Comparison of ENCODE assay signal across 8 mouse cellular contexts in genomic region chr10:26374436-26375311, GRCm38 (mm10). TPM values are rescaled to one million over a fixed set of nuclear protein-coding genes. Genes with fewer than 3 reads are reported as not detected.
DNase-seq lines count a peak whose midpoint lies in the region; ATAC-seq lines count a peak whose summit lies in the region.

No protein-coding gene starts in this region.

- no peaks in the 10 kb centered on the region for H3K9me3 ChIP-seq in forebrain, embryonic 11.5 days (ENCODE audit: control insufficient read depth, low read length)
- H3K9me3 ChIP-seq in heart, embryonic 16.5 days (replicated peaks; ENCODE audit: control insufficient read depth, low read length), result no peaks in the 10 kb centered on the region
- no peaks in the 10 kb centered on the region for H3K9me3 ChIP-seq in neural tube, embryonic 14.5 days (ENCODE audit: control insufficient read depth, low read length)

- peaks cover 1% of the 10 kb centered on the region; the same call in 1 of the 2 replicates for H3K4me1 ChIP-seq in forebrain, embryonic 11.5 days (replicated peaks; ENCODE audit: control insufficient read depth, insufficient read depth, low read length)
- peaks cover 11% of the 10 kb centered on the region for H3K4me1 ChIP-seq in heart, embryonic 16.5 days (ENCODE audit: control insufficient read depth, insufficient read depth, low read length)
- peaks cover 5% of the 10 kb centered on the region; the same call in 1 of the 2 replicates for H3K4me1 ChIP-seq in neural tube, embryonic 14.5 days (ENCODE audit: control insufficient read depth, insufficient read depth, low read length)

- DNase-seq in CD4-positive helper T cell, adult 2 months (ENCODE audit: low read depth, low spot score), result peak; percentile 78
- DNase-seq in adrenal gland, postnatal 4 days (ENCODE audit: low spot score in 2 of 2), result peak; percentile 37 to 42
- DNase-seq in forebrain, embryonic 11.5 days (ENCODE audit: low spot score), result peak; percentile 86
- DNase-seq in kidney, postnatal 25 days, result peak; percentile 64 to 77
- peak; percentile 50 to 52 for DNase-seq in lung, adult 18-20 months
- DNase-seq in testis, postnatal 14 days (ENCODE audit: low spot score), result peak; percentile 48

- no peaks in the 10 kb centered on the region for H3K36me3 ChIP-seq in forebrain, embryonic 11.5 days (ENCODE audit: control insufficient read depth, insufficient read depth, low read length)
- H3K36me3 ChIP-seq in heart, embryonic 16.5 days (ENCODE audit: control insufficient read depth, insufficient read depth), result no peaks in the 10 kb centered on the region
- H3K36me3 ChIP-seq in neural tube, embryonic 14.5 days (ENCODE audit: control insufficient read depth, insufficient read depth, low read length), result no peaks in the 10 kb centered on the region

- H3K27me3 ChIP-seq in forebrain, embryonic 11.5 days (ENCODE audit: control insufficient read depth, insufficient read depth, low read length), result no peaks in the 10 kb centered on the region
- no peaks in the 10 kb centered on the region for H3K27me3 ChIP-seq in heart, embryonic 16.5 days (ENCODE audit: control insufficient read depth, insufficient read depth, low read length)
- H3K27me3 ChIP-seq in neural tube, embryonic 14.5 days (ENCODE audit: control insufficient read depth, insufficient read depth, low read length), result no peaks in the 10 kb centered on the region; the same call in 1 of the 2 replicates

- H3K27ac ChIP-seq in forebrain, embryonic 11.5 days (ENCODE audit: low read depth, low read length), result peak overlapping the region; percentile 92
- peak overlapping the region; percentile 90 for H3K27ac ChIP-seq in heart, embryonic 16.5 days (ENCODE audit: low read length)
- H3K27ac ChIP-seq in neural tube, embryonic 14.5 days (ENCODE audit: low read depth, low read length), result peak overlapping the region; percentile 91

- ATAC-seq in forebrain, embryonic 11.5 days (replicated peaks; ENCODE audit: low FRiP score), result peak; percentile 59
- peak; percentile 37; the same call in 1 of the 2 replicates for ATAC-seq in heart, embryonic 16.5 days (replicated peaks; ENCODE audit: extremely low read depth, insufficient read depth, low FRiP score)
- peak; percentile 65 for ATAC-seq in neural tube, embryonic 14.5 days (ENCODE audit: low read depth)

- peak overlapping the region; percentile 83 for H3K4me3 ChIP-seq in forebrain, embryonic 11.5 days (ENCODE audit: low read depth, low read length)
- peak overlapping the region; percentile 92 for H3K4me3 ChIP-seq in heart, embryonic 16.5 days (ENCODE audit: low read length)
- peak overlapping the region; percentile 85 for H3K4me3 ChIP-seq in neural tube, embryonic 14.5 days (ENCODE audit: low read depth, low read length)

- H3K9ac ChIP-seq in forebrain, embryonic 11.5 days (ENCODE audit: low read length), result peak overlapping the region; percentile 93
- peak overlapping the region; percentile 88 for H3K9ac ChIP-seq in heart, embryonic 16.5 days (ENCODE audit: low read length)
- H3K9ac ChIP-seq in neural tube, embryonic 14.5 days (replicated peaks; ENCODE audit: low read depth, low read length), result peak overlapping the region; percentile 80

- WGBS in forebrain, embryonic 11.5 days, result under 1% methylated on average over 74 of the region's 101 CpGs
- WGBS in heart, embryonic 16.5 days, result under 1% methylated on average over 64 of the region's 101 CpGs
- WGBS in neural tube, embryonic 14.5 days, result 2% methylated on average over 41 of the region's 101 CpGs

- H3K4me2 ChIP-seq in forebrain, embryonic 11.5 days (ENCODE audit: low read depth, low read length, severe bottlenecking), result peak overlapping the region; percentile 76
- peak overlapping the region; percentile 86 for H3K4me2 ChIP-seq in heart, embryonic 16.5 days (ENCODE audit: low read depth, low read length)
- peak overlapping the region; percentile 98 for H3K4me2 ChIP-seq in neural tube, embryonic 14.5 days (ENCODE audit: low read depth, low read length)

RNA-seq across cellular contexts. Expression of gene L3mbtl3, which starts 1.1 kb away (rescaled TPM):
- total RNA-seq in adrenal gland, postnatal 4 days (2021), result 10 to 100 TPM; 21.8 to 22.0 TPM
- 21.5 and 23.2 TPM in 2 replicates for polyA plus RNA-seq in forebrain, embryonic 11.5 days (2014; fragmentation: Nextera tagmentation; extraction: Ambion mirVana)
- 7.5 TPM in 2 replicates for polyA plus RNA-seq in heart, embryonic 16.5 days (2015; fragmentation: Nextera tagmentation; extraction: Ambion mirVana)
- polyA plus RNA-seq in neural tube, embryonic 14.5 days (2014; fragmentation: Nextera tagmentation; extraction: Ambion mirVana), result 23.7 and 26.0 TPM in 2 replicates

Comparison
In these comparisons a context has a peak if more than half of its experiments do, and no peak if none do; other contexts are left out.
1. Peak in every context shown above with its lines: DNase-seq, ATAC-seq, H3K4me3 ChIP-seq and H3K27ac ChIP-seq.